Mouse (Mus musculus) midbrain, embryonic 12.5 days (tissue): Measurements from ENCODE around the gene Rhbdl2. TPM values are rescaled to one million over a fixed set of nuclear protein-coding genes. Genes with fewer than 3 reads are reported as not detected.

Experiments
- ATAC-seq: fragments of 200-750 bp; cut with Nextera tagmentation; 2 replicates; pipeline ENCODE4 v1.8.0; 2017; ENCODE audit warnings: low read depth, moderate TSS enrichment, moderate library complexity; ENCODE audit not compliant: low FRiP score
- H3K27ac ChIP-seq: fragments of 300-500 bp; sonication (generic); replicated peaks from 2 replicates; pipeline ENCODE4 v1.5.1; 2016; ENCODE audit warnings: mild to moderate bottlenecking
- H3K27me3 ChIP-seq: fragments of 300-500 bp; sonication (generic); 2 replicates; pipeline ENCODE4 v1.6.1; 2016; ENCODE audit warnings: mild to moderate bottlenecking
- H3K36me3 ChIP-seq: fragments of 300-500 bp; sonication (generic); 2 replicates; pipeline ENCODE4 v1.6.1; 2016
- H3K4me1 ChIP-seq: fragments of 300-500 bp; sonication (generic); 2 replicates; pipeline ENCODE4 v1.6.1; 2016
- H3K4me2 ChIP-seq: fragments of 300-500 bp; sonication (generic); replicated peaks from 2 replicates; pipeline ENCODE4 v1.6.1; 2016; ENCODE audit warnings: mild to moderate bottlenecking, moderate library complexity
- H3K4me3 ChIP-seq: fragments of 300-500 bp; sonication (generic); 2 replicates; pipeline ENCODE4 v1.5.1; 2016; ENCODE audit warnings: mild to moderate bottlenecking
- H3K9ac ChIP-seq: fragments of 300-500 bp; sonication (generic); replicated peaks from 2 replicates; pipeline ENCODE4 v1.6.1; 2016; ENCODE audit warnings: mild to moderate bottlenecking, moderate library complexity
- H3K9me3 ChIP-seq: fragments of 300-500 bp; sonication (generic); 2 replicates; pipeline ENCODE4 v1.6.1; 2016; ENCODE audit warnings: mild to moderate bottlenecking
- WGBS: fragments of 180-500 bp; shearing (Covaris S2); methylation state at CpG from one replicate; pipeline ENCODE4 v1.1.7; 2016; 5-methylcytosine and 5-hydroxymethylcytosine counted together
- polyA plus RNA-seq: library from polyadenylated mRNA; unstranded; fragments of >200 nt; fragmentation: Nextera tagmentation; extraction: Ambion mirVana; gene quantifications from 2 replicates; pipeline ENCODE4 v1.2.1, GENCODE M21; 2016

Rhbdl2 gene
- polyA plus RNA-seq, 1 experiment from 2014 or later, result 0.47 TPM

DNA sequence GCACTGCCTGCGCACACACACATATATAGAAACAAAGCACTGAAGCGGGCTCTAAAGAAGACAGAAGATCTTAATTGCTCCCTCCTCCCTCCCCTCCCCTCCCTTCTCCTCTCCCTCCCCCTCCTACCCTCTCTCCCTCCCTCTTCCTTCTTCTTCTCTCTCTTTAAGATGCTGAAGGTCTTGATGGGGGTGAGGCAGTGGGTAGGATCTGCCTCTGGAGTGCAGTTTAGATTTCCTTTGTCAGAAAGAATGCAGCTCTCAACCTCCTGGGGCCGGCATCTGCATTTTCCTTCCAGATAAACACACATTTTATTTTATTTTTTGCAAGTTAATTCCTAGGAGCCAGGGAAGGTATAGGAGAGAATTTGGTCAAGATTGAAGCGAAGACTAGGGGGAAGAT lies 19.4 kb upstream of the Rhbdl2 start:
- Histone ChIP-seq H3K4me2 (no peak overlapping the region), H3K27me3 (no peaks in the 10 kb centered on the region), H3K4me3 (no peak overlapping the region), H3K9ac (no peak overlapping the region), H3K36me3 (no peaks in the 10 kb centered on the region), H3K9me3 (no peaks in the 10 kb centered on the region), H3K4me1 (no peaks in the 10 kb centered on the region), H3K27ac (no peak overlapping the region)
- ATAC-seq, result no peak
- WGBS, result 77% methylated on average over 4 of the region's 4 CpGs

DNA sequence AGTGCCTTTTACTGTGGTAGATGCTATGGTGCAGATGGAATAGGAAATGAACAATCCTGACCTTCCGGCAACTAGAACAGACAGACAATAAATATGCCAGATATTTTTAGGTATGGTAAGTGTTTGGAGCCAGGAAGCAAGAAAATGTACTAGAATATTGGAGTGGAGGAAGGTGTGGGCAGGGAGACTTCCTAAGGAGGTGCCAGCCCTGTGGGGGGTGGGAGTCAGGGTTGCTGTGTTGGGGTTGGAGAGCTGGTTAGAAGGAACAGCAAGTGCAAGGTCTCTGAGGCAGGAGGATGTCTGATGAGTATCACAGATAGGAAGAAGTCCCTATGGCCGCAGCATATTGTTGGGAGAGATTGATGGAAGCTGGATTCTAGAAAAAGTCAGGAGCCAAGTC lies 5.0 kb downstream of the Rhbdl2 start:
- Histone ChIP-seq H3K4me1 (peaks cover 7% of the 10 kb centered on the region; the same call in 1 of the 2 replicates), H3K27me3 (no peaks in the 10 kb centered on the region), H3K4me2 (no peak overlapping the region), H3K27ac (no peak overlapping the region), H3K4me3 (no peak overlapping the region), H3K9me3 (no peaks in the 10 kb centered on the region), H3K9ac (no peak overlapping the region), H3K36me3 (no peaks in the 10 kb centered on the region)
- WGBS, result 88% methylated on average over 2 of the region's 2 CpGs
- no peak for ATAC-seq

DNA sequence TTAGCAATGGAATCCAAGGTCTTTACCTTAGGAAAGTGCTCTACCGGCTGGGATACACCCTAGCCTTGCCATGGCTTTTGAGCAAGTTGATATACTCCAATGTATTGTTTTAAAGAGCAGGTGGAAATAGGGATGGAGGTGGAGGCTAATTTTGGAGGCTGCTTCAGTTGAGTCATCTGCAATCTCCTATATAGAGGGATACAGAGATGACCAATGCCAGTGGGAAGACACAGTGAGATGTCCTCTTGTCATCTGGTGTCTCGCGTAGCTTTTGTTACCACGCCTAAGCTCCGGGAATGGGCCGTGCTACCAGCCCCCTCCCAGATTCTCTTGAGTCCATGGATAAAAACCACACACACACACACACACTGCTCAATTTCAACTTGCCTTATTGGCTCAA lies 5.5 kb downstream of the Rhbdl2 start:
- H3K4me1 ChIP-seq, result peaks cover 10% of the 10 kb centered on the region; the same call in 1 of the 2 replicates
- no peaks in the 10 kb centered on the region for H3K36me3 ChIP-seq
- H3K27ac ChIP-seq, result no peak overlapping the region
- H3K9ac ChIP-seq, result no peak overlapping the region
- no peaks in the 10 kb centered on the region for H3K27me3 ChIP-seq
- H3K4me2 ChIP-seq, result no peak overlapping the region
- no peak for ATAC-seq
- WGBS, result 92% methylated on average over 6 of the region's 6 CpGs
- H3K4me3 ChIP-seq, result no peak overlapping the region
- no peaks in the 10 kb centered on the region for H3K9me3 ChIP-seq

DNA sequence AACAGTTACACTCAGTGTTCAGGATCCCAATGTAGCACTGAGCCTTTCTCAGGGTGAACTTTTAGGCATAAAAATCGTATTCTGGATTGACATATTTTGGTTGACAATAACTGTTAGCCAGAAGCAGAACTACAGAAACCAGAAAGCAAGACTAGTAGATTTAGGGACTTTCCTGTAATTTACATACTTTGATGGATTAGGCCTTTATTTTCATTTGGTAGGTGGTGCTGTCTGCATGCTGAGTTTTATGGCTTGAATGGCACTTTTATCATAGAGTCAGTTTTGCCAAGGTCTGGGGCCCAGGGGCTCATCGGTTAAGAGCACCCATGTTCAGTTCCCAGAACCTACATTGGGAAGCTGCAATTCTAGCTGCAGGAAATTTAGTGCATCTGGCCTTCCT lies 7.4 kb downstream of the Rhbdl2 start:
- ATAC-seq, result no peak
- 73% methylated on average over 2 of the region's 2 CpGs for WGBS
- Histone ChIP-seq H3K27ac (no peak overlapping the region), H3K36me3 (no peaks in the 10 kb centered on the region), H3K4me1 (peaks cover 11% of the 10 kb centered on the region; the same call in 1 of the 2 replicates), H3K27me3 (no peaks in the 10 kb centered on the region), H3K9ac (no peak overlapping the region), H3K4me3 (no peak overlapping the region), H3K4me2 (no peak overlapping the region), H3K9me3 (no peaks in the 10 kb centered on the region)

DNA sequence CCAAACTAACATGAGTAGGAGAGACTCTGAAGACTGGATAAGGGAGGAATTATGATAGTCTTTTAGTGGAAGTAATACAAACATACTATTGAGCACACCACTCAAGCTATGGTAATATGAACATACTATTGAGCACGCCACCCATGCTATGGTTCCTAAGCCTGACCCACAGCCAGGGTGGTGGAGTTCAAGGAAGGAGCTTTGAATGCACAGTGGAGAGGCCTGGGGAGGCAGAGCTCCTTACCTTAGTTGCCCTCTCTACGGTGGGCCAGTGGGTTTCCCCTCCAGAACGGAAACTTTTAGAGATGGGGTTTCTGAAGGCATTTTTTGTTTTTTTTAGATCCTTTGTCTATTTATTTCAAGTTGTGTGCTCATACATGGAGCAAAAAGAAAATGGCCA lies 9.7 kb downstream of the Rhbdl2 start:
- H3K9me3 ChIP-seq, result no peaks in the 10 kb centered on the region
- no peak for ATAC-seq
- H3K27me3 ChIP-seq, result no peaks in the 10 kb centered on the region
- 76% methylated on average over 3 of the region's 3 CpGs for WGBS
- no peaks in the 10 kb centered on the region for H3K36me3 ChIP-seq
- H3K9ac ChIP-seq, result no peak overlapping the region
- H3K27ac ChIP-seq, result peak overlapping the region; percentile 50
- H3K4me1 ChIP-seq, result peaks cover 11% of the 10 kb centered on the region; the same call in 1 of the 2 replicates
- no peak overlapping the region for H3K4me2 ChIP-seq
- H3K4me3 ChIP-seq, result no peak overlapping the region

DNA sequence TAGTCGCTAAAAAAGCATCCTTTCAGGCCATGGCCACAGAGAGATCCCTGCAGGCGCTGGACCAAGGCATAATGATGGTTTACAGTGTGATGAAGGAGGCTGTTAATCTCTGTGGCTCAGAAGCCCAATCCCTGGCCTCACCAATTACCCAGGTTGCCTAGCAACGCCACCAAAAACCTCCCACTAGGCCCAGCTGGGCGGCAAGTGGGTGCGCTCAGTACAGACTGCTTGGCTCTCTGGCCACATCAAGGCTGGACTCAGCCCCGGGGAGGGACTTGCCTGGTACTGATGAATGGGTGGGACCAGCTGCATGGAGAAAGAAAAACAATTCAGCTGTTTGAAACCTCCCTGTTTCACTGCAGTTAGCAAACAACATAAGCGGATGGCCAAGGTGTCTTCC lies 10.2 kb downstream of the Rhbdl2 start:
- Histone ChIP-seq H3K27me3 (no peaks in the 10 kb centered on the region), H3K9ac (no peak overlapping the region), H3K27ac (peak overlapping the region; percentile 50), H3K9me3 (no peaks in the 10 kb centered on the region), H3K4me1 (peaks cover 11% of the 10 kb centered on the region; the same call in 1 of the 2 replicates), H3K36me3 (no peaks in the 10 kb centered on the region), H3K4me2 (no peak overlapping the region), H3K4me3 (no peak overlapping the region)
- peak; percentile 87 for ATAC-seq
- WGBS, result 37% methylated on average over 7 of the region's 7 CpGs

DNA sequence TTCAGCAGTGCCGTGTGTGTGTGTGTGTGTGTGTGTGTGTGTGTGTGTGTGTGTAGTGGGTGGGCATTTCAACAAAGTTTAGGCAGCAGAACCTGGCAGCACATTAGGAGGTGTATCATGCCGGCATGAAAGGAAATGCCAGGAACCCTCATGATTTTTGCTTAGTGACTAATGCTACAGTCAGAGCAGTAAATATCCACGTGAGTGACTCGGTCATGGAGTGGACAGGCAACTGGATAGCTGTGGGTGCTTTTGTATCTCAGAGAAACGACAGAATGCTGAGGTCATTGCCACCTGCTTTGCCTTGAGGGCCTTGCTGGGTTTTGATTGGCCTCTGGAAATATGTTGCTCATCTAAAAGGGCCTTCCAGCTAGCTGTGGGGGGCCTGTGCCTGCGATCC lies 16.0 kb downstream of the Rhbdl2 start:
- WGBS, result 72% methylated on average over 6 of the region's 6 CpGs
- Histone ChIP-seq H3K27ac (no peak overlapping the region), H3K4me2 (no peak overlapping the region), H3K4me1 (no peaks in the 10 kb centered on the region), H3K9me3 (no peaks in the 10 kb centered on the region), H3K4me3 (no peak overlapping the region), H3K27me3 (no peaks in the 10 kb centered on the region), H3K9ac (no peak overlapping the region), H3K36me3 (no peaks in the 10 kb centered on the region)
- no peak for ATAC-seq

DNA sequence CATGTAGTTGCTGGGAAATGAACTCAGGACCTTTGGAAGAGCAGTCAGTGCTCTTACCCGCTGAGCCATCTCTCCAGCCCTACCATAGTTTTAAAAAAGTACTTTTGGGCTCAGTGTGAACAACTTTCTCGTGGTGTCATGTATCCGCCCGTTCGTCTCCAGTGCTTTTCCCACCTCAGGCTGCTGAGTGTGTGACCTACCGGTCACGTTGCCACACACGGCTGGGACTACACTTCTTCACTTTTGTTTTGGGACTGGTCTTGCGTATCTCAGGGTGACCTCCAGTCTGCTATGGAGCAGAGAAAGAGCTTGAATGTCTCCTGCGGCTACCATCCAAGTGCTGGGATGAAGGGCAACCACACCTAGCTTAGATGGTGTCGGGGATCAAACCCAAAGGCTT lies 20.6 kb downstream of the Rhbdl2 start:
- no peak for ATAC-seq
- 92% methylated on average over 11 of the region's 11 CpGs for WGBS

DNA sequence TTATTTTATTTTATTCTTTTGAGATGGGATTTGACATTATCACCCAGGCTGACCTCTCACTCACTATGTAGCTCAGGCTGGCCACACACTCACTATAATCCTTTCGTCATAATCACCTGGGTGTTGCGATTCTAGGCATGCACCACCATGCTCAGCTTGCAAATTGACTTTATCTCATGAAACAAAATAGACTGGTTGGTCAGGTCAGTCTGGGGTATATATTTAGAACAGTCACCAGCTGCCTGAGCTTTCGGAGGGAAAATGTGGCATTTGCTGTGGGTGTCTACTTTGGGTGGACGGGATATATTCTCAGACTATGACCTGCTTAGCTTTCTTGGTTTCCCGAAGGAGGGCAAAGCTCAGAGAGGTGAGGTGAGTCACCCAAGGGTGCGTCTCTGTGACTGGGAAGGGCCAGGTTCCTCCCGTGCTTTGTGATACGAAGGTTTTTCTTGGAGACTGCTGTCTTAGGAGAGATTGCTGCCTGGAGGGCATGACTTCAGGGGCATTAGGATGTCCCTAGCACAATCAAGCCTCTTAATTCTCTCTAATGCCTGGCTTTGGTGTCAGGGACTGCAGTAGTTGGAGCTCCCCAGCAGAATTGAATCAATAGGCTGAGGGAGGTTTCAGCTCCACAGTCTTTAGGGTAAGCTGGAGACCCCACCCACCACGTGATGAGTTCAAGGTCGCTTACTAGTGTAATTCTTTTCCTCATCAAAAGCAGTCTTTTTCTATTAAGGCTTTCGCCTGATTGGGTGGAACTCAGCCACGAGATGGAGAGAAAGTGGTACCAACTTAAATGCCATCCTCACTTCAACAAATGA lies 23.0 kb downstream of the Rhbdl2 start:
- no peak overlapping the region for H3K4me2 ChIP-seq
- no peak overlapping the region for H3K27ac ChIP-seq
- no peaks in the 10 kb centered on the region for H3K9me3 ChIP-seq
- 0 out of 2 replicates have a peak, but pooled peaks cover 6% of the 10 kb centered on the region for H3K4me1 ChIP-seq
- ATAC-seq, result no peak
- H3K9ac ChIP-seq, result no peak overlapping the region
- no peaks in the 10 kb centered on the region for H3K36me3 ChIP-seq
- H3K27me3 ChIP-seq, result no peaks in the 10 kb centered on the region
- no peak overlapping the region for H3K4me3 ChIP-seq
- WGBS, result 87% methylated on average over 12 of the region's 12 CpGs

More for the DNA sequence above, 20.6 kb downstream of the Rhbdl2 start:
- Histone ChIP-seq H3K9ac (no peak overlapping the region), H3K4me1 (no peaks in the 10 kb centered on the region), H3K4me3 (no peak overlapping the region), H3K9me3 (no peaks in the 10 kb centered on the region), H3K27me3 (no peaks in the 10 kb centered on the region), H3K27ac (no peak overlapping the region), H3K36me3 (no peaks in the 10 kb centered on the region), H3K4me2 (no peak overlapping the region)

DNA sequence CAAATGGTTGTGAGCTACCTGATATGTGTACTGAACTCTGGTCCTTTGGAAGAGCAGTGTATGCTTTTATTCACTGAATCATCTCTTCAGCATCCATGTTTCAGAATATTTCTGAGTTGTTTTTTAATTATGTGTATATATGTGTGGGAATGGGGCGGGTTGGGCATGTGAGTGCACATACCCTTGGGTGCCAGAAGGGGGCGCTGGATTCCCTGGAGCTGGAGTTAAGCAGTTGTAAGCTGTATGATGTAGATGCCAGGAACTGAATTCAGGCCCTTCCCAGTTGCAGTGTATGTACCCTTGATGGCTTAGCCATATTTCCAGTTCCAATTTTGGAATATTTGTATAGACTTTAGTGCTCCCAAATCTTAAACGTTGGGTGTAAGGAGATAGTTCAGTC lies 24.9 kb downstream of the Rhbdl2 start:
- H3K4me3 ChIP-seq, result no peak overlapping the region
- H3K27me3 ChIP-seq, result no peaks in the 10 kb centered on the region
- H3K36me3 ChIP-seq, result no peaks in the 10 kb centered on the region
- H3K4me2 ChIP-seq, result no peak overlapping the region
- no peaks in the 10 kb centered on the region for H3K9me3 ChIP-seq
- H3K4me1 ChIP-seq, result 0 out of 2 replicates have a peak, but pooled peaks cover 6% of the 10 kb centered on the region
- no peak overlapping the region for H3K27ac ChIP-seq
- no peak overlapping the region for H3K9ac ChIP-seq
- ATAC-seq, result no peak
- WGBS, result 81% methylated on average over 3 of the region's 3 CpGs

DNA sequence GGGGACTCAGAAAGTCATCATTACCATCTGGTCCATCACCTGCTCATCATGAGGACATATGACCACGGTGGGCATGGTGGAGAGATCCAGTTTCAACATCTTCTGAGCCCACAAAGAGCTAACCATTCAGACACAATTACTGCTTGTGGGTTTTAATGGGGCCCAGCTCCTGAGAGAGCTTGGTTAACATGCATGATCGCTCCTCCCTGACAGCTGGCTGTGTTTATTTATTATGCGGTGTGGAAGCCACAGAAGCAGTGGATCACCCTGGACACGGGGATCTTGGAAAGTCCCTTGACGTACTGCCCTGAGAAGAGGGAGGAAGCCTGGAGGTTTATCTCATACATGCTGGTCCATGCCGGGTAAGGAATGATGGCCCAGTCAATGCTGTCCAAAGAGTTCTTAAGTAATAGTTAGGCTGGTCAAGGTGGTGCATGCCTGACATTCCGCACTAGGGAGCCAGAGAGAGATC lies 26.4 kb downstream of the Rhbdl2 start:
- ATAC-seq, result no peak
- no peaks in the 10 kb centered on the region for H3K36me3 ChIP-seq
- H3K9me3 ChIP-seq, result no peaks in the 10 kb centered on the region
- no peak overlapping the region for H3K4me2 ChIP-seq
- H3K27me3 ChIP-seq, result no peaks in the 10 kb centered on the region
- H3K9ac ChIP-seq, result no peak overlapping the region
- 64% methylated on average over 7 of the region's 7 CpGs for WGBS
- H3K27ac ChIP-seq, result no peak overlapping the region
- no peak overlapping the region for H3K4me3 ChIP-seq
- 0 out of 2 replicates have a peak, but pooled peaks cover 6% of the 10 kb centered on the region for H3K4me1 ChIP-seq

DNA sequence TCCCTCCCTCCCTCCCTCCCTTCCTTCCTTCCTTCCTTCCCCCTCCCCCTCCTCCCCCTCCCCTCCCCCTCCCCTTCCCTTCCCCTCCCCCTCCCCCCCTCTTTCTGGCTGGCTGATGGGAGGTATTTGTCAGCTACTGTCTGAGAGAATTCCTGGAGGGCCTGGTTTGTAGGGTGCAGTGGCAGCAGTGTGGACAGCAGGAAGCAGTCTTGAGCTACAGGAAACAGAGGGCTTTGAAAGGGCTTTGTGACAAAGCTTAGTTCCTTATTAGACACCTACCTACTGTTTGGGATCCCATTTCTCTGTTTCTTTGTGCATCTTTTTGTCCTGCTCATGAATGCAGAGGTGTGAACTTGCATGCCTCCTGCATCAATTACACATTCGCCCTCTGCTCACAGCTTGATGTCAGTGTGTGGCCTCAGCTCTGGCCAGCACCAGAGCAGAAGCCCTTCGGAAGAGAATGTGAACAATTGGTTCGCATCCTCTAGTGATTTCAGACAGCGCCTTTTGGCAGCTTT lies 31.5 kb downstream of the Rhbdl2 start:
- no peak for ATAC-seq

More for the DNA sequence above, 31.5 kb downstream of the Rhbdl2 start:
- Histone ChIP-seq H3K9ac (no peak overlapping the region), H3K36me3 (no peaks in the 10 kb centered on the region), H3K4me1 (0 out of 2 replicates have a peak, but pooled peaks cover under 1% of the 10 kb centered on the region), H3K4me3 (no peak overlapping the region), H3K9me3 (no peaks in the 10 kb centered on the region), H3K4me2 (no peak overlapping the region), H3K27ac (0 out of 2 replicates have a peak overlapping the region, but pooled peaks have one; percentile 46), H3K27me3 (no peaks in the 10 kb centered on the region)
- WGBS, result 43% methylated on average over 4 of the region's 4 CpGs
